Mouse (Mus musculus) heart, postnatal 36 days (tissue): ENCODE measurements around the gene Tdrd5. TPM values are rescaled to one million over a fixed set of nuclear protein-coding genes. Genes with fewer than 3 reads are reported as not detected.

ENCODE experiments used
- total RNA-seq, 2 experiments: library from RNA; stranded (reverse); gene quantifications; 2 replicates each; pipeline ENCODE4 v1.2.3; 2021

The Tdrd5 gene
- total RNA-seq, 2 experiments from 2014 or later, result not detected

Other genes starting within 250 kb of the Tdrd5 start
- gene Fam163a, start 98.6 kb downstream of the Tdrd5 start, total RNA-seq, result under 1 TPM in 1 of 2 experiments, not detected in 1; 0.08 TPM
- gene Nphs2, start 7.1 kb upstream of the Tdrd5 start, total RNA-seq, result not detected
- 100 to 1,000 TPM; 405 to 414 TPM for gene Gm2000, start 62.4 kb upstream of the Tdrd5 start, total RNA-seq
- not detected for gene Axdnd1, start 117.5 kb upstream of the Tdrd5 start, total RNA-seq
- 1 to 10 TPM; 7.9 to 8.9 TPM for gene Soat1, start 170.7 kb upstream of the Tdrd5 start, total RNA-seq
- 10 to 100 TPM; 48.9 to 51.9 TPM for gene Gm10031, start 220.3 kb upstream of the Tdrd5 start, total RNA-seq